Mouse (Mus musculus): Measurements from ENCODE around the gene Pex11a. TPM values are rescaled to one million over a fixed set of nuclear protein-coding genes. Genes with fewer than 3 reads are reported as not detected.

Pex11a gene
- polyA plus RNA-seq, 1 experiment: 18.9 TPM

GRCm38 (mm10) chr7:79742277-79742658 lies 663 bp downstream of the Pex11a start:
- WGBS: 3% methylated on average over 11 of the region's 11 CpGs

DNA sequence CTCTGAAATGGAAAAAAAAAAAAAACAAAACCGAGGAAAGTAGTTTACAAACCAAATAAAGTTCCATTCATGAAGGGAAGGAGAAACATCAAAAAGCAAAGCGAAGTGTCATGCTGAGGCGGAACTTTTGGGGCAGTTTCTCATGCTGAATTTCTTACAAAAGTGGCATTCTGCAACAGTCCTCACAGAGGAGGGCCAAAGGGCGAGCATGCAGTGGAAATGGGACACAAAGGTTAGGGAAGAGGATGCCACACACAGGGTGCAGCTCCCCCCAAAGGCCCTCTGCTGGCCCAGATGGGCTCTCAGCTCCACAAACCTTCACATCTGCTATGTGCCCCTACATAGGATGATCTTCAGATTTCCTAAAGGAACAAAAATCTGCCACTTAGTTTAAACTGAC lies 2.7 kb downstream of the Pex11a start:
- DNase-seq (ENCODE audit: low read depth, low spot score): no peak
- 79% methylated on average over 4 of the region's 4 CpGs for WGBS

More at GRCm38 (mm10) chr7:79742277-79742658, 663 bp downstream of the Pex11a start:
- DNase-seq (ENCODE audit: low read depth, low spot score): no peak

- no peak for DNase-seq (ENCODE audit: low read depth, low spot score)
- WGBS: 80% methylated on average over 2 of the region's 2 CpGs
Observed at GRCm38 (mm10) chr7:79738913-79739312, 4.0 kb downstream of the Pex11a start.

DNA sequence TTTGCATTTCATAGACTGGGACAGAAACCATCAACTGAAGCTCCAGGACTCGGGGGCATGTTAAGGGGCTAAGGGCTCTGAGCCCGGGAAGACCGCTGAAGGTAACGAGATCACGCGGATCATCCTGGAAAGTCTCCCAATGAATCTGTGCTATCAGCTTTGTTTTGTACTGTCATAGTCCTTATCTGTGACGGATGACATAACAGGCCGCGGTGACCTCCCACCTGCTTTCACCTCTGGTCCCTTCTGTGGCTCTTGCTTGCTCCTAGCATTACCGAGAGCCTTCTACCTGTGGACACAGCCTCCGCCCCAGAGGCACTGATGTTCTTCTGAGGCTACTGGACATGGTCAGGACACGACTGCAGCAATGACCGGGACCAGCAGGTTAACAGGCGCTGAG lies 6.4 kb downstream of the Pex11a start:
- WGBS: 94% methylated on average over 14 of the region's 14 CpGs

GRCm38 (mm10) chr7:79734563-79734962 lies 8.4 kb downstream of the Pex11a start:
- 20% methylated on average over 8 of the region's 8 CpGs for WGBS
- DNase-seq (ENCODE audit: low read depth, low spot score): peak; percentile 89

More for the DNA sequence above, 6.4 kb downstream of the Pex11a start:
- DNase-seq (ENCODE audit: low read depth, low spot score): no peak

DNA sequence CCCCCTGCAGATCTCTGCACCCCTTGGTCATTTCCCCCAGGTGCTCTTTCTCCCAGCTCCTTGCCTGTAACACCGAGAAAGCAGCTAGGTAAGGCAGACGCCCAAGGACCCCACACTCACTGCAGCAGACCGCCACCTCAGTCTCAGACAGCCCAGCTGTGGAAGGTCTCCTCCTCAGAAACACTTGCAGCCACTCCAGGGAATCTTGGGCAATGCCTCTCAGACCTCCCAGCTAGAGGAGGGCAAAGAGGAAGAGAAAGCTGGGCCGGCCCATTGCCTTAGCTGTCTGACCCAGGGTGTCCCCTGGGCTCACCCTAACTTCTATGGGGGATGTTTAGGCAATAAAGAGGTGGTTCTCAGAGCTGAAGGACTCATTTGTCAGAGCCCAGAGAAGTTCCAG lies 10.3 kb downstream of the Pex11a start, which contains the start of gene Plin1:
Plin1 (minus strand) TSS at position 282 of the 400 bp plus-strand sequence.
- no peak for DNase-seq (ENCODE audit: low read depth, low spot score)
- WGBS: 84% methylated on average over 4 of the region's 4 CpGs

DNA sequence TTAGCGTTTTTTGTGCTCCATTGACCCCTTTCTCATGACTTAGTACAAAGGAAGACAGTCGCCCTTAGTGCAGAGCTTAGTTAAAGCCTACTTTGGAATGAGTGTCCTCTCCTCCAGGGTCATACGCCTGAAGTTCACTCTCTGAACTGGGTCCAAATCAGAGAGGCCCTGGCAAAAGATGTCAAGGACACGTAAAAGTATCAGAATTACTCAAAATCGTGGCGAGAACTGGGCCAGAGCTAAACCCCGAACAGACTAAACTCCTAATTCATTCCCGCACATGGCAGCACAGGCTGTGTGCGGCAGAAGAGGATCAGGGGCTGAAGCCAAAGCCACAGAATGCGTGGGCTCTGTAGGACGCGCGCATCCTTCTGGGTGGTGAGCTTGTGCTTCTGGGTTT lies 11.5 kb downstream of the Pex11a start:
- WGBS: 89% methylated on average over 13 of the region's 13 CpGs
- DNase-seq (ENCODE audit: low read depth, low spot score): no peak

DNA sequence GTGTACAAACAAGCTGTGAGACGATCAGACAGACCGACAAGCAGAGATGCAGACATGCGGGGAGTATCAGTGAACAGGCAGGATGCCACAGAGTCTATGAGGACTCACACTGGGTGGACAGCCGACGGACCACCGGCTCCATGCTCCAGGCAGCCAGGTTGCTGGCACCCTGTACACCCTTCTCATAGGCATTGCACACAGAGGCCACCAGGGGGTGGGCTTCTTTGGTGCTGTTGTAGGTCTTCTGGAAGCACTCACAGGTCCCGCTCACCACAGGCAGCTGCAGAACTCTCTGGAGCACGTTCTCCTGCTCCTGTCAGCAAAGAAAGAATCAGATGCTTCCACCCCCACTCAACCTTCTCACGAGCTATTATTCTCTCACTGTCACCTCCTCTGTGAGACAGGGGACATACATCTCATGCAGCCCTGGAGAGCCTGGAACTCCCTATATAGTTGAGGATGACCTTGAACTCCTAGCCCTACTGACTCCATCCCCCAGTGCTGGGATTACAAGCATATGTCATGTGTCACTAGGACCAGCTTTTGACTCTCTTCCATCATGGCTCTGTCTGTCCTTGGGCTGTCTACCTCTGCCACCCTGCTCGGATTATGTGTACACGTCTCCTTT lies 13.1 kb downstream of the Pex11a start:
- WGBS: 67% methylated on average over 11 of the region's 11 CpGs
- DNase-seq (ENCODE audit: low read depth, low spot score): no peak

- no peak for DNase-seq (ENCODE audit: low read depth, low spot score)
- 5% methylated on average over 8 of the region's 8 CpGs for WGBS
Observed at GRCm38 (mm10) chr7:79729169-79729568, 13.8 kb downstream of the Pex11a start.

- DNase-seq (ENCODE audit: low read depth, low spot score): peak; percentile 21
- whole genome bisulfite sequencing: 35% methylated on average over 6 of the region's 6 CpGs
Observed at GRCm38 (mm10) chr7:79728219-79728618, 14.7 kb downstream of the Pex11a start.

DNA sequence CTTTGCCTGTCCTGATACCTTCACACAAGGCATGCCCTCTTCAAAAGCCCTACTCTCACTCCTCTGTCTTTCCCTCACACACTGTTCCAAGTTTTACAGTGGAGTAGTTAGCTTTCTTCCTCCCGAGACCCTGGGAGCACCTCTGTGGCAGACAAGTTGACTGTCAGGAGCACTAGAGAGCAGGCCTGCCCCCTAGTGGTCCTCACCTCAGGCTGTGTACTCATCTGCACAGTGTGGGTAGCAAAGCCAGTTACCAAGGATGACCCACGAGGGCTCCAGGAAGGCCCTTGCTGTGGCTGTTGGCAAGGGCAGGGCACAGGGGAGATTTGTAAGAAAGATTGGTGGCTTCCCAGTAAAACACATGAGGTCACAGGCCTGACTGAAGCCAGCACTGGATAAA lies 15.8 kb downstream of the Pex11a start:
- WGBS: 5% methylated on average over 2 of the region's 2 CpGs
- DNase-seq (ENCODE audit: low read depth, low spot score): peak; percentile 22

GRCm38 (mm10) chr7:79721386-79721977 lies 21.4 kb downstream of the Pex11a start:
- DNase-seq (ENCODE audit: low read depth, low spot score): no peak
- under 1% methylated on average over 48 of the region's 48 CpGs for WGBS

DNA sequence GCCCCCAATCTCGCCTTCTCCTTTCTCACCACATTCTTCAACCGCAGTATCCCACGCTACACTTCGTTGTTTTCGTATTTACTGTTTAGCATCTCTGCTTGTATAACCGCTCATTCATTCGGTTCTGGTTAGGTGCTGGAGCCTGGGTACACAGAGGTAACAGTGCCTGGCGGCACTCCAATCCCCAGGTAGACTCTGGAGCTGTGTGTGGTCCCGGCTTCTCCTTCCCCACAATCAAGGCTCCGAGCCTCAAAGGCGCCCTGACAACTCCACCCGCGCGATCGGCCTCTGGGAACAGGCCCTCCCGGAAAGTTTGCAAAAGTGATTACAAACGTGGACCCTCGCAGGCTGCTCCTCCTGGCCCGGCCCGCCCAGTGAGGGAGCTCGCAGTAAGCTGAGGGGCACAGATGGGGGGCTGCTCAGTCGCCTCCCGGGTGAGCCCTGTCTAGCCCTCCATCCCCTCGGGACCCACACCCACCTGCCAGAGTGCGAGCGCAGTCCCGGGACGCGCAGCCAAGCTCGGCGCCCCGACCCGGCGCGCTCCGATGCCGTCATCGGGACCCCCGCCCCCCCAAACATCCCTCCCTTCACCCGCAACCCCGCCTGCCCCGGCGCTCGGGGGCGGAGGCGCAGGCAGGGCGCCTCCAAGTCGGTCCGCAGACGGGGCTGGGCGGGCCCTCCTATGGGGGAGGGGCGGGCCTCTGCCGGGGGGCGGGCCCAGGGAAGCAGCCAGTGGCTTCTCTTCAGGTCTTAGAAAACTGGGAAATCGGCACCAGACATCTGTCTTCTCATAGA lies 27.5 kb downstream of the Pex11a start, which contains the start of gene Kif7:
Kif7 (minus strand) TSS at position 534 of the 795 bp plus-strand sequence.
- under 1% methylated on average over 55 of the region's 55 CpGs for WGBS
- DNase-seq (ENCODE audit: low read depth, low spot score): no peak

DNA sequence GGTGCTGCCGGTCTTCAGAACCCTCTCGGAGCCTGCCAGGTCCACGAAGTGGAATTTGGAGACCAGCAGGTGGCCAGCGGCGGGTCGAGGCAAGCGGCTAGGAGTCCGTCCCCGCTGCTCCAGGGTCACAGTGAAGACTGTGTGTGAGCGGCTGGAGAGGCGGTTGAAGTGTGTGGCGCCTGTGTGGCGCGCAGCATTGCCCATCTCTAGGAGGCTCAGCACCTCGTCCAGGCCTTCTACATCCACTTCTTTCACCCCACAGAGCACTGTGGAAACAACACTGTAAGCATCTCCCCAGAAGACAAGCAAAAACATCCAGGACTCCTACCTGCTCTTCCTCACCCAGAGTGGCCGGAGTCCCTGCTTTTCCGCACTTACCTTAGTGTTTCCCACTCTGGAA lies 32.1 kb downstream of the Pex11a start:
- WGBS: 70% methylated on average over 17 of the region's 17 CpGs
- DNase-seq (ENCODE audit: low read depth, low spot score): no peak

DNA sequence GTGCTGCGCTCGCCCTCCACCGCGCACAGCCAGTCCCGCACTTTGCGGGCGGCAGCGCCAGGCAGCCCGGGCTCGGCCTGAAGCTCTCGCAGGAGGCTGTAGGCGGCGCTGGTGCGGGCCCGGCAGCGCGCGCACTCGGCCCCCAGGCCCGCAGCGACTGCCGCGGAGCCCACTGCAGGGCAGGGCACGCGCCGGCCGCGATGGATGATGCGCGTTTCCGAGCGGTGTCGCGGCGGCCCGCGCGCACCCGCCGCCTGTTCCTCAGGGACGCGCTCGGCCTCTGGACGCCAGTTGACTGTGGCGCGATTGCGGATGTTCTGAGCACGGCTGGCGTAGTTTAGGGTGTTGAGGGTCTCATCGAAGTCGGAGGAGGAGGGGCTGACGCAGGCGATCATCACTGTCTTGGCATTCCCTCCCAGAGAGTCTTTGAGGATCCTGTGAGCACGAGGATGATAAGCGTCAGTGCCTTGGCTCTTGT lies 32.8 kb downstream of the Pex11a start:
- DNase-seq (ENCODE audit: low read depth, low spot score): no peak
- WGBS: 11% methylated on average over 55 of the region's 55 CpGs

DNA sequence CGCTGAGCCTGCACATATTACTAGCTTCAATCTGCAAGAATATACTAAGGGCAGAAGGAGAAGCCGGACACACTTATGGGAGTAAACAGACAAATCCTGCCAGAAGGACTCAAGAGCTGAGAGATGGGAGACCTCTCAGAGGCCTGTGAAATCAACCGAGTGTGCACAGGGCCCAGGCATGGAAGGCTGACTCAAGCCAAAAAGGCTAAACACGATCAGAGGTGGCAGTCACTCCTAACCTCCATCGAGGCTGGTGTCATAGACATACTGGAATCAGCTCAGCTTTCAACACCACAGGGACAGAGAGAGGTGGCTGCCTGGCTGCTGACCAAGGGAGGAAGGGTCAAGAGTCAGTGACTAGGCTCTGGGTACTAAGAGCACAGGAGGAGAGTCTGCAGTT lies 37.7 kb downstream of the Pex11a start:
- DNase-seq (ENCODE audit: low read depth, low spot score): no peak
- 84% methylated on average over 5 of the region's 5 CpGs for WGBS

DNA sequence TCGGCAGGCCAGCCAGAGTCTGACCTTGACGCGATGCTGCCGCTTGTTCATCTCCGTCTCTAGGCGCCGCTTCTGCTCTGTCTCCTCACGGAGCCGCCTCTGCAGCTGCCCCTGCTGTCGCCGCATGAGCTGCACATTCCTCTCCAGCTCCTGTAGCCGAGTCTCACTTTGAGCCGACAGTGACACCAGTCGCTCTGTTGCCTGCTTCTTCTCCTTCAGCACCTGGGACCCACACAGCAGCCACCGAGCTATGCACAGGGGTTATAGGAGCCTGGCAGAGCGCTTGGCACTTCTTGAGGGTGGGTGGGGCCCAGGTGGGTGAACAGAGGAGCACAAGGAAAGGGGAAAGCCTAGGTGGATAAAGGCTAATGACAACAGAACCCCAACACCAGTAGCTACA lies 40.2 kb downstream of the Pex11a start:
- DNase-seq (ENCODE audit: low read depth, low spot score): no peak
- 84% methylated on average over 16 of the region's 16 CpGs for WGBS

DNA sequence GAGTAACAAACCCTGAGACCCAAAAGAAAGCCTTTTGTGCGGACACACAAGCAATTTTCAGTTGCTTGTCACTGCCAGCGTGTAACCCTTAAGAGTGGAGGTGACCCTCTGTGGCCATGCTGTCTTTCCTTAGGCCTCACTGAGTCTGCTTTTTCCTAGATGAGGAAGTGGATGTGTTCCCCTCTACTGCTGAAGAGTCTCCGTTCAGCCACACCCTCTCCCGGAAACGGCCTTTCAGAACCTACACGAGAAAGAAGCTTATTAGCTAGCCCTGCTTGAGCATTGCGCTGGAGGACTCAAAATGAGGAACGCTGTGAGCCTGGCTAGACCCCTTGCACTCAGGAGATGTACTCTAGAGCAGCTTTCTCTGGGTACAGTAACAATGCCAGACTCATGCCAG lies 46.4 kb downstream of the Pex11a start:
- 72% methylated on average over 8 of the region's 8 CpGs for WGBS
- no peak for DNase-seq (ENCODE audit: low read depth, low spot score)
